Mouse (Mus musculus): ENCODE data around the gene Gmps. TPM values are rescaled to one million over a fixed set of nuclear protein-coding genes. Genes with fewer than 3 reads are reported as not detected.

Gene Gmps
- polyA plus RNA-seq, 1 experiment from 2014 or later: 49.2 TPM

DNA sequence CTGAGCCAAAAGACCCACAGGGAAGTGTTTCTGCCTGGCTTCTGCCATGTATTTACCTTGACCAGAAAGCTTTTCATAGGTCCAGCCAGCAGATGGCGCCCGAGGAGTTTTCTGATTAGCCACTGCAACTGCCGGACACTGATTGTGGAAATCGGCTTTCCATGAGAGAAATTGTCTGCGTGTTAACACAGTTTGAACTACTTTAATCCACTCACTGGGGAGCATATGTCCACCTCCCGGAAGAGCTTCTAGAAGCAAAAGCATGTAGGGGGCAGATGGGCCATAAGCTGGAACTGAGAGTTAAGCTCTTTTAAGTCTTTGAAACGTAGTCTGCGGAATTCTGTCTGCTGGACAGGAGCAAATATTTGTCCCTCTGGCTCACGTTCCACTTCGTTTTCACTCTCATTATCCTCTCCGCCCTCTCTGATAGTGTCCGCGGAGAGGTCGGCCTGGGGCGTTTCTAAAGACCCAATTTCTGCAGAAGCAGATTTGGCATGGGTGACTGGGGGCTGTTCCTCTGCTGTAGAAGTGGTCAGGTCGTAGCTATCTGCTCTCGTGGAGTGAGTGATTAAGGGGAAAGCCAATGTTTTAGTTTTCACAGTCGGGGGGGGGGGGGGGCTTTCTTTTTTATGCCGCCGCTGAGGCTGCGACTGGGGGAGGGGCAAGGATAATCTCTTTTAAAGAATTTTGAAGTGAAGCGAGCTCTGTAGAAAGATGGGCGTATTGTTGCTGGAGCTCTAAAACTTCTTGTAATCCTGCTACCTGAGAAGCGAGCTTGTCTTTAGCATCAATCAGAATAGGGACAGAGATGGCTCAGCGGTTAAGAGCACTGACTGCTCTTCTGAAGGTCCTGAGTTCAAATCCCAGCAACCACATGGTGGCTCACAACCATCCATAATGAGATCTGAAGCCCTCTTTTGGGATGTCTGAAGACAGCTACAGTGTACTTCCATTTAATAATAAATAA, 64.2 kb downstream of the Gmps start:
- peak; percentile 77 for DNase-seq (ENCODE audit: low spot score)
- Histone ChIP-seq H3K27me3 (replicated peaks; ENCODE audit: control insufficient read depth, insufficient read depth, low read length) (no peaks in the 10 kb centered on the region), H3K4me1 (replicated peaks; ENCODE audit: control insufficient read depth, insufficient read depth, low read length) (no peaks in the 10 kb centered on the region), H3K4me3 (ENCODE audit: low read depth, low read length) (peak overlapping the region; percentile 13; the same call in 1 of the 2 replicates), H3K27ac (ENCODE audit: low read depth, low read length) (no peak overlapping the region), H3K36me3 (ENCODE audit: control insufficient read depth, insufficient read depth, low read length) (no peaks in the 10 kb centered on the region), H3K4me2 (peak overlapping the region; percentile 53), H3K9me3 (ENCODE audit: control insufficient read depth, low read length) (no peaks in the 10 kb centered on the region), H3K9ac (ENCODE audit: low read depth, low read length) (no peak overlapping the region)
- ATAC-seq (replicated peaks; ENCODE audit: low FRiP score): peak; percentile 41; the same call in 1 of the 2 replicates
- 26% methylated on average over 25 of the region's 25 CpGs for WGBS

Other genes with a start within 250 kb of the Gmps start
- gene Plch1, start 76.6 kb upstream of the Gmps start, polyA plus RNA-seq (2014; fragmentation: Nextera tagmentation; extraction: Ambion mirVana): 0.74 and 0.75 TPM in 2 replicates
- gene E130311K13Rik, start 46.6 kb upstream of the Gmps start, polyA plus RNA-seq (2014; fragmentation: Nextera tagmentation; extraction: Ambion mirVana): 3.8 and 4.8 TPM in 2 replicates
- 15.1 and 16.3 TPM in 2 replicates for gene Slc33a1, start 11.3 kb upstream of the Gmps start, polyA plus RNA-seq (2014; fragmentation: Nextera tagmentation; extraction: Ambion mirVana)
- gene Vmn2r1, start 105.4 kb downstream of the Gmps start, polyA plus RNA-seq (2014; fragmentation: Nextera tagmentation; extraction: Ambion mirVana): not detected in 2 replicates
- gene Vmn2r2, start 165.8 kb downstream of the Gmps start, polyA plus RNA-seq (2014; fragmentation: Nextera tagmentation; extraction: Ambion mirVana): not detected in 2 replicates

All from liver, embryonic 11.5 days (tissue).